Mouse (Mus musculus): Measurements from ENCODE around the gene Rab17. TPM values are rescaled to one million over a fixed set of nuclear protein-coding genes. Genes with fewer than 3 reads are reported as not detected.

Rab17 gene
- polyA plus RNA-seq, 1 experiment from 2014 or later = 8.2 TPM

GRCm38 (mm10) chr1:90936990-90937389, 32.5 kb downstream of the Rab17 start:
- H3K4me3 ChIP-seq (ENCODE audit: low read depth, low read length) = no peak overlapping the region
- no peaks in the 10 kb centered on the region for H3K9me3 ChIP-seq (ENCODE audit: low read length)
- 68% methylated on average over 9 of the region's 9 CpGs for WGBS (ENCODE audit: insufficient replicate concordance)
- H3K4me2 ChIP-seq (ENCODE audit: low read depth, low read length) = no peak overlapping the region
- no peak overlapping the region for H3K27ac ChIP-seq (ENCODE audit: low read depth)
- no peak overlapping the region for H3K9ac ChIP-seq (replicated peaks)
- ATAC-seq (no peak), DNase-seq (no peak)
- no peaks in the 10 kb centered on the region for H3K27me3 ChIP-seq (ENCODE audit: insufficient read depth, low read length)
- no peaks in the 10 kb centered on the region for H3K4me1 ChIP-seq (ENCODE audit: insufficient read depth)
- no peaks in the 10 kb centered on the region for H3K36me3 ChIP-seq (replicated peaks; ENCODE audit: insufficient read depth, low read length)
- no peak for TF ChIP-seq CTCF (IDR thresholded peaks at IDR 0.05; ENCODE audit: low read depth)

- peaks cover 3% of the 10 kb centered on the region for H3K4me1 ChIP-seq (ENCODE audit: insufficient read depth)
- H3K4me2 ChIP-seq (ENCODE audit: low read depth, low read length) = no peak overlapping the region
- H3K36me3 ChIP-seq (replicated peaks; ENCODE audit: insufficient read depth, low read length) = no peaks in the 10 kb centered on the region
- WGBS (ENCODE audit: insufficient replicate concordance) = 64% methylated on average over 5 of the region's 5 CpGs
- H3K27me3 ChIP-seq (ENCODE audit: insufficient read depth, low read length) = peaks cover 4% of the 10 kb centered on the region
- no peak for TF ChIP-seq CTCF (IDR thresholded peaks at IDR 0.05; ENCODE audit: low read depth)
- TF ChIP-seq EP300 (IDR thresholded peaks at IDR 0.05; ENCODE audit: low read depth) = no peak
- H3K9ac ChIP-seq (replicated peaks) = no peak overlapping the region
- H3K27ac ChIP-seq (ENCODE audit: low read depth) = no peak overlapping the region
- no peaks in the 10 kb centered on the region for H3K9me3 ChIP-seq (ENCODE audit: low read length)
- no peak overlapping the region for H3K4me3 ChIP-seq (ENCODE audit: low read depth, low read length)
- no peak for ATAC-seq
- DNase-seq = no peak
Measured at GRCm38 (mm10) chr1:90933001-90933400, 36.5 kb downstream of the Rab17 start.

- peaks cover 8% of the 10 kb centered on the region for H3K27me3 ChIP-seq (ENCODE audit: insufficient read depth, low read length)
- 13% methylated on average over 6 of the region's 6 CpGs for WGBS (ENCODE audit: insufficient replicate concordance)
- H3K9ac ChIP-seq (replicated peaks) = no peak overlapping the region
- TF ChIP-seq CTCF (IDR thresholded peaks at IDR 0.05; ENCODE audit: low read depth) = peak; percentile 89
- no peak for TF ChIP-seq EP300 (IDR thresholded peaks at IDR 0.05; ENCODE audit: low read depth)
- DNase-seq (peak; percentile 83), ATAC-seq (no peak)
- H3K4me1 ChIP-seq (ENCODE audit: insufficient read depth) = peaks cover 4% of the 10 kb centered on the region
- H3K4me2 ChIP-seq (ENCODE audit: low read depth, low read length) = no peak overlapping the region
- no peaks in the 10 kb centered on the region for H3K36me3 ChIP-seq (replicated peaks; ENCODE audit: insufficient read depth, low read length)
- no peak overlapping the region for H3K27ac ChIP-seq (ENCODE audit: low read depth)
- no peaks in the 10 kb centered on the region for H3K9me3 ChIP-seq (ENCODE audit: low read length)
- no peak overlapping the region for H3K4me3 ChIP-seq (ENCODE audit: low read depth, low read length)
Measured at GRCm38 (mm10) chr1:90928575-90928934, 40.9 kb downstream of the Rab17 start.

GRCm38 (mm10) chr1:90927929-90928574, 41.4 kb downstream of the Rab17 start:
- Histone ChIP-seq H3K27ac (ENCODE audit: low read depth) (no peak overlapping the region), H3K36me3 (replicated peaks; ENCODE audit: insufficient read depth, low read length) (no peaks in the 10 kb centered on the region), H3K9me3 (ENCODE audit: low read length) (no peaks in the 10 kb centered on the region), H3K27me3 (ENCODE audit: insufficient read depth, low read length) (peaks cover 8% of the 10 kb centered on the region), H3K4me1 (ENCODE audit: insufficient read depth) (peaks cover 4% of the 10 kb centered on the region), H3K9ac (replicated peaks) (no peak overlapping the region), H3K4me3 (ENCODE audit: low read depth, low read length) (no peak overlapping the region), H3K4me2 (ENCODE audit: low read depth, low read length) (no peak overlapping the region)
- WGBS (ENCODE audit: insufficient replicate concordance) = 3% methylated on average over 23 of the region's 23 CpGs
- no peak for DNase-seq
- ATAC-seq = no peak
- no peak for TF ChIP-seq EP300 (IDR thresholded peaks at IDR 0.05; ENCODE audit: low read depth)
- no peak for TF ChIP-seq CTCF (IDR thresholded peaks at IDR 0.05; ENCODE audit: low read depth)

DNA sequence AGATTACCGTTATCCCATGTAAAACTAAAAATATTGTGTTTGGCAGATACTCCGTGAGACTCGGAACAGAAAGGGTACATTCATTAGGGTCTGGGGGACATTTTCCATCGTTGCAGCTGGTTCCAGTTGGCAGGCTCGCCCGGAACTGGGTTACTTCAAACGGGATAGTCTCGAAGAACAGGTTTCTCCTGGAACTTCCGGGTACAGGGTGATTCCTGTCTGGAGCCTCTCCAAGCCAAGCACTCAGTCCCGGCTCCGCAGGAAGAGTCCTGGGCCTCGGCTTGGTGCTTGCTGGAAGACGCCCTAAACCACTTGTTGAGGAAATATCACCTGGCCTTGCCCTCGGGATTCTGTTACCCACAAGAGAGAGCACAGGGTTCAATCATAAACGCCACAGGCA, 42.2 kb downstream of the Rab17 start:
- Histone ChIP-seq H3K9me3 (ENCODE audit: low read length) (no peaks in the 10 kb centered on the region), H3K4me1 (ENCODE audit: insufficient read depth) (peaks cover 4% of the 10 kb centered on the region), H3K9ac (replicated peaks) (no peak overlapping the region), H3K36me3 (replicated peaks; ENCODE audit: insufficient read depth, low read length) (no peaks in the 10 kb centered on the region), H3K4me3 (ENCODE audit: low read depth, low read length) (no peak overlapping the region), H3K4me2 (ENCODE audit: low read depth, low read length) (no peak overlapping the region), H3K27ac (ENCODE audit: low read depth) (no peak overlapping the region), H3K27me3 (ENCODE audit: insufficient read depth, low read length) (peaks cover 8% of the 10 kb centered on the region)
- DNase-seq = no peak
- no peak for TF ChIP-seq EP300 (IDR thresholded peaks at IDR 0.05; ENCODE audit: low read depth)
- TF ChIP-seq CTCF (IDR thresholded peaks at IDR 0.05; ENCODE audit: low read depth) = no peak
- no peak for ATAC-seq
- 41% methylated on average over 15 of the region's 15 CpGs for WGBS (ENCODE audit: insufficient replicate concordance)

DNA sequence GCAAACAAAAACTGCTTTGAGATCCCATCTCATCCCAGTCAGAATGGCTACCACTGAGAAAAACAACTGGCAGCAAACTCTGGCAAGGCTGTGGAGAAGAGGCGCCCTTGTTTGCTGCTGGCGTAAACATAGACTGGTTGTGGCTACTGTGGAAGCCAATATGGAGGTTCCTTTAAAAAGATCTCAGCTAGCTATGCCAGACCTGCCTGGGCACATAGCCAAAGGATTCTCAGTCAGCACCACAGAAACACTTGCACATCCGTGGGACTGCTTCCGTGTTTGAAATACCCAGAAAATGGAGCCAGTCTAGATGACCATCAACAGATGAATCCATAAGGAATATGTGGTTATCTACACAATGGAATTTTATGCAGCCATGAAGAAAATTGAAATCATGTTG, 43.4 kb downstream of the Rab17 start:
- H3K27ac ChIP-seq (ENCODE audit: low read depth) = no peak overlapping the region
- no peak overlapping the region for H3K9ac ChIP-seq (replicated peaks)
- no peaks in the 10 kb centered on the region for H3K36me3 ChIP-seq (replicated peaks; ENCODE audit: insufficient read depth, low read length)
- TF ChIP-seq CTCF (IDR thresholded peaks at IDR 0.05; ENCODE audit: low read depth) = no peak
- no peak for TF ChIP-seq EP300 (IDR thresholded peaks at IDR 0.05; ENCODE audit: low read depth)
- H3K9me3 ChIP-seq (ENCODE audit: low read length) = no peaks in the 10 kb centered on the region
- WGBS (ENCODE audit: insufficient replicate concordance) = 77% methylated on average over 4 of the region's 4 CpGs
- no peak for ATAC-seq
- no peak overlapping the region for H3K4me3 ChIP-seq (ENCODE audit: low read depth, low read length)
- H3K4me2 ChIP-seq (ENCODE audit: low read depth, low read length) = no peak overlapping the region
- DNase-seq = no peak
- peaks cover 8% of the 10 kb centered on the region for H3K27me3 ChIP-seq (ENCODE audit: insufficient read depth, low read length)
- peaks cover 4% of the 10 kb centered on the region for H3K4me1 ChIP-seq (ENCODE audit: insufficient read depth)

- H3K36me3 ChIP-seq (replicated peaks; ENCODE audit: insufficient read depth, low read length) = no peaks in the 10 kb centered on the region
- no peaks in the 10 kb centered on the region for H3K27me3 ChIP-seq (ENCODE audit: insufficient read depth, low read length)
- DNase-seq (no peak), ATAC-seq (no peak)
- H3K4me2 ChIP-seq (ENCODE audit: low read depth, low read length) = no peak overlapping the region
- no peak overlapping the region for H3K4me3 ChIP-seq (ENCODE audit: low read depth, low read length)
- WGBS (ENCODE audit: insufficient replicate concordance) = 84% methylated on average over 9 of the region's 9 CpGs
- peaks cover 6% of the 10 kb centered on the region; the same call in 1 of the 2 replicates for H3K9me3 ChIP-seq (ENCODE audit: low read length)
- no peak for TF ChIP-seq CTCF (IDR thresholded peaks at IDR 0.05; ENCODE audit: low read depth)
- TF ChIP-seq EP300 (IDR thresholded peaks at IDR 0.05; ENCODE audit: low read depth) = no peak
- no peaks in the 10 kb centered on the region for H3K4me1 ChIP-seq (ENCODE audit: insufficient read depth)
- H3K27ac ChIP-seq (ENCODE audit: low read depth) = no peak overlapping the region
- H3K9ac ChIP-seq (replicated peaks) = no peak overlapping the region
Measured at GRCm38 (mm10) chr1:90921687-90922086, 47.8 kb downstream of the Rab17 start.

Data from liver, postnatal 0 days (tissue).